Mouse (Mus musculus): Measurements from ENCODE around the gene Kif11. TPM values are rescaled to one million over a fixed set of nuclear protein-coding genes. Genes with fewer than 3 reads are reported as not detected.
A peak's percentile ranks its signal among the peaks of the same experiment; 100 is the strongest.

The Kif11 gene
- polyA plus RNA-seq, 1 experiment from 2014 or later = 20.7 TPM

GRCm38 (mm10) chr19:37353331-37353730, 22.9 kb upstream of the Kif11 start:
- Histone ChIP-seq H3K36me3 (replicated peaks; ENCODE audit: insufficient read depth, low read length) (no peaks in the 10 kb centered on the region), H3K9ac (replicated peaks) (no peak overlapping the region), H3K4me3 (ENCODE audit: low read depth, low read length) (no peak overlapping the region), H3K27me3 (ENCODE audit: insufficient read depth, low read length) (no peaks in the 10 kb centered on the region), H3K9me3 (ENCODE audit: low read length) (no peaks in the 10 kb centered on the region), H3K4me2 (ENCODE audit: low read depth, low read length) (no peak overlapping the region), H3K4me1 (ENCODE audit: insufficient read depth) (no peaks in the 10 kb centered on the region), H3K27ac (ENCODE audit: low read depth) (no peak overlapping the region)
- 84% methylated on average over 6 of the region's 6 CpGs for WGBS (ENCODE audit: insufficient replicate concordance)
- no peak for ATAC-seq
- TF ChIP-seq EP300 (IDR thresholded peaks at IDR 0.05; ENCODE audit: low read depth) = no peak
- no peak for TF ChIP-seq CTCF (IDR thresholded peaks at IDR 0.05; ENCODE audit: low read depth)
- no peak for DNase-seq

- no peak overlapping the region for H3K27ac ChIP-seq (ENCODE audit: low read depth)
- DNase-seq (no peak), ATAC-seq (no peak)
- H3K4me2 ChIP-seq (ENCODE audit: low read depth, low read length) = no peak overlapping the region
- H3K9ac ChIP-seq (replicated peaks) = no peak overlapping the region
- no peak overlapping the region for H3K4me3 ChIP-seq (ENCODE audit: low read depth, low read length)
- no peaks in the 10 kb centered on the region for H3K9me3 ChIP-seq (ENCODE audit: low read length)
- no peaks in the 10 kb centered on the region for H3K27me3 ChIP-seq (ENCODE audit: insufficient read depth, low read length)
- no peaks in the 10 kb centered on the region for H3K36me3 ChIP-seq (replicated peaks; ENCODE audit: insufficient read depth, low read length)
- no peaks in the 10 kb centered on the region for H3K4me1 ChIP-seq (ENCODE audit: insufficient read depth)
- 35% methylated on average over 5 of the region's 5 CpGs for WGBS (ENCODE audit: insufficient replicate concordance)
- no peak for TF ChIP-seq EP300 (IDR thresholded peaks at IDR 0.05; ENCODE audit: low read depth)
These were observed 16.2 kb upstream of the Kif11 start for GRCm38 (mm10) chr19:37360044-37360443.

GRCm38 (mm10) chr19:37362545-37362944, 13.7 kb upstream of the Kif11 start:
- Histone ChIP-seq H3K4me3 (ENCODE audit: low read depth, low read length) (no peak overlapping the region), H3K27ac (ENCODE audit: low read depth) (no peak overlapping the region), H3K4me2 (ENCODE audit: low read depth, low read length) (no peak overlapping the region), H3K36me3 (replicated peaks; ENCODE audit: insufficient read depth, low read length) (no peaks in the 10 kb centered on the region), H3K9me3 (ENCODE audit: low read length) (no peaks in the 10 kb centered on the region), H3K9ac (replicated peaks) (no peak overlapping the region), H3K27me3 (ENCODE audit: insufficient read depth, low read length) (no peaks in the 10 kb centered on the region), H3K4me1 (ENCODE audit: insufficient read depth) (no peaks in the 10 kb centered on the region)
- DNase-seq (no peak), ATAC-seq (no peak)
- 65% methylated on average over 5 of the region's 5 CpGs for WGBS (ENCODE audit: insufficient replicate concordance)
- TF ChIP-seq CTCF (IDR thresholded peaks at IDR 0.05; ENCODE audit: low read depth) (no peak), EP300 (IDR thresholded peaks at IDR 0.05; ENCODE audit: low read depth) (no peak)

GRCm38 (mm10) chr19:37363128-37363939, 12.9 kb upstream of the Kif11 start:
- Histone ChIP-seq H3K36me3 (replicated peaks; ENCODE audit: insufficient read depth, low read length) (no peaks in the 10 kb centered on the region), H3K27me3 (ENCODE audit: insufficient read depth, low read length) (no peaks in the 10 kb centered on the region), H3K4me3 (ENCODE audit: low read depth, low read length) (no peak overlapping the region), H3K4me1 (ENCODE audit: insufficient read depth) (no peaks in the 10 kb centered on the region), H3K27ac (ENCODE audit: low read depth) (no peak overlapping the region), H3K9me3 (ENCODE audit: low read length) (no peaks in the 10 kb centered on the region), H3K9ac (replicated peaks) (no peak overlapping the region), H3K4me2 (ENCODE audit: low read depth, low read length) (no peak overlapping the region)
- no peak for TF ChIP-seq CTCF (IDR thresholded peaks at IDR 0.05; ENCODE audit: low read depth)
- TF ChIP-seq EP300 (IDR thresholded peaks at IDR 0.05; ENCODE audit: low read depth) = no peak
- 71% methylated on average over 11 of the region's 11 CpGs for WGBS (ENCODE audit: insufficient replicate concordance)
- no peak for ATAC-seq
- no peak for DNase-seq

GRCm38 (mm10) chr19:37368990-37369389, 7.2 kb upstream of the Kif11 start:
- TF ChIP-seq CTCF (IDR thresholded peaks at IDR 0.05; ENCODE audit: low read depth) = no peak
- no peak for TF ChIP-seq EP300 (IDR thresholded peaks at IDR 0.05; ENCODE audit: low read depth)
- 76% methylated on average over 1 of the region's 1 CpGs for WGBS (ENCODE audit: insufficient replicate concordance)
- H3K4me1 ChIP-seq (ENCODE audit: insufficient read depth) = no peaks in the 10 kb centered on the region

GRCm38 (mm10) chr19:37369921-37370320, 6.3 kb upstream of the Kif11 start:
- Histone ChIP-seq H3K4me3 (ENCODE audit: low read depth, low read length) (no peak overlapping the region), H3K27ac (ENCODE audit: low read depth) (peak overlapping the region; percentile 51; the same call in 1 of the 2 replicates), H3K27me3 (ENCODE audit: insufficient read depth, low read length) (no peaks in the 10 kb centered on the region), H3K9ac (replicated peaks) (no peak overlapping the region), H3K36me3 (replicated peaks; ENCODE audit: insufficient read depth, low read length) (no peaks in the 10 kb centered on the region), H3K9me3 (ENCODE audit: low read length) (no peaks in the 10 kb centered on the region), H3K4me1 (ENCODE audit: insufficient read depth) (no peaks in the 10 kb centered on the region), H3K4me2 (ENCODE audit: low read depth, low read length) (no peak overlapping the region)
- DNase-seq = no peak
- TF ChIP-seq EP300 (IDR thresholded peaks at IDR 0.05; ENCODE audit: low read depth) = no peak
- TF ChIP-seq CTCF (IDR thresholded peaks at IDR 0.05; ENCODE audit: low read depth) = no peak
- no peak for ATAC-seq
- WGBS (ENCODE audit: insufficient replicate concordance) = 70% methylated on average over 4 of the region's 4 CpGs

More at GRCm38 (mm10) chr19:37368990-37369389, 7.2 kb upstream of the Kif11 start:
- DNase-seq (no peak), ATAC-seq (no peak)
- H3K4me3 ChIP-seq (ENCODE audit: low read depth, low read length) = no peak overlapping the region
- no peaks in the 10 kb centered on the region for H3K27me3 ChIP-seq (ENCODE audit: insufficient read depth, low read length)
- H3K36me3 ChIP-seq (replicated peaks; ENCODE audit: insufficient read depth, low read length) = no peaks in the 10 kb centered on the region
- no peaks in the 10 kb centered on the region for H3K9me3 ChIP-seq (ENCODE audit: low read length)
- H3K27ac ChIP-seq (ENCODE audit: low read depth) = no peak overlapping the region
- H3K4me2 ChIP-seq (ENCODE audit: low read depth, low read length) = no peak overlapping the region
- no peak overlapping the region for H3K9ac ChIP-seq (replicated peaks)

All from liver, postnatal 0 days (tissue).